Mouse (Mus musculus): ENCODE data around the gene Cars.

DNA sequence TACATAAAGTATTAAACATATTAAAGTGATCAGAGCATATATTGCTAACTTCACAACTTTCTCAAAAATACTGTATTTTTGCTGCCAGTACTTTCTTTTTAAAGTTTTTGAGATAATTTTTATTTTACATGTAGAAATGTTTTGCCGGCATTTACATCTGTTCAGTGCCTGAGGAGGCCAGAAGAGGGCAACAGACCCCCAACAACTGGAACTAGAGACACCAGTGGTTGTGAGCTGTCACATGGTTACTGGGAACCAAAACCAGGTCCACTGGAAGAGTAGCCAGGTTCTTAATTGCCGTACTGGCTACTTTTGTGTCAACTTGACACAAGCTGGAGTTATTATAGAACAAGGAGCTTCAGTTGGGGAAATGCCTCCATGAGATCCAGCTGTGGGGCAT, 1.8 kb upstream of the Cars start:
- TF ChIP-seq POLR2A (IDR thresholded peaks at IDR 0.05; ENCODE audit: low read depth, low read length): no peak
- TF ChIP-seq CTCF (IDR thresholded peaks at IDR 0.05; ENCODE audit: borderline replicate concordance, insufficient read depth, low read length): no peak

Measured in embryonic fibroblast, embryonic 13.5 days (primary cell).